Mouse (Mus musculus) heart, postnatal 10 days (tissue): ENCODE measurements around the gene Nphp4. TPM values are rescaled to one million over a fixed set of nuclear protein-coding genes. Genes with fewer than 3 reads are reported as not detected.

Source experiments
- DNase-seq, 2 experiments: peaks; one replicate each; pipeline ENCODE4 v3.0.0; 2021
- intact Hi-C: fragments of 180-260 bp; cut with DNase I; formaldehyde crosslinking; loops from one replicate; pipeline ENCODE4 v1.15.1; 2025
- total RNA-seq, 2 experiments: library from RNA; stranded (reverse); gene quantifications; 2 replicates each; pipeline ENCODE4 v1.2.3; 2021

Nphp4 gene
- total RNA-seq, 2 experiments from 2014 or later = 1.3 to 1.4 TPM

DNA sequence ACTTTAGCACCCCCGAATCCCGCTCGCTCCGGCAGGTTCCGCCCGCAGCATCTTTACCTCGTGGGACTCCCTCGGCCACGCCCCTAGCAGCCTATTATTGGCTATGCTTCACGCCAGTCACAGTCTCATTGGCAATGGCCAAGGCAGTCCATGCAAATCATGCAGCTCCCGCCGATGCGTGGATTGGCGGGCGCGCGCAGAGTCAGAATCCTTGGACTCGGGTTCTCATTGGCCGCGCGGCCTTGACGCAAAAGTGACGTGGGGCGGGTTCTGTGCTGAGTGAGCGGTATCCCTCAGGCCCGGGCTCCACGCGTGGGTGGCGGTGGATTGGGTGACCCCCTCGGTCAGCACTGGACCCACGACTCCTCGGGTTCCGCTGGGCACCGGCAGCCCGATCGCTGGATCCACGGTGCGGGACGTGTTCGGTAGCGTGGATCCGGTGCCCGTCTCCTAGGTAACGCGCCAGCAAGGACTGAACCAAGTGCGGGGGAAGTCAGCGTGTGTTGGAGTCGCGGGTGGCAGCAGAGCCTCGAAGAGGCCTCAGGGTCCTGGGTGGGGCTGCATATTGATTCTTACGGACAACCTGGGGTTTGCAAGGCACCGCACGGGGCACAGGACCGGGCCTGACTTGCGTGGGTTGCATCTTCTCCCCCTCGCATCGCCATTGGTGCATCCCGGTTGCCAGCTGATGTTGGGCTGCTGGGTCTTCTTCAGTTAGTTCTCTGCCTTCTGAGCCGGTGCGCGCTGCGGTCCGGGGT is 1.1 kb downstream of the Nphp4 start, which contains the start of gene Kcnab2:
TSS of gene Kcnab2 (minus strand) at position 406 of the 758 bp plus-strand sequence.
- DNase-seq = peak; percentile 99
- intact Hi-C loops = no loop called here

DNA sequence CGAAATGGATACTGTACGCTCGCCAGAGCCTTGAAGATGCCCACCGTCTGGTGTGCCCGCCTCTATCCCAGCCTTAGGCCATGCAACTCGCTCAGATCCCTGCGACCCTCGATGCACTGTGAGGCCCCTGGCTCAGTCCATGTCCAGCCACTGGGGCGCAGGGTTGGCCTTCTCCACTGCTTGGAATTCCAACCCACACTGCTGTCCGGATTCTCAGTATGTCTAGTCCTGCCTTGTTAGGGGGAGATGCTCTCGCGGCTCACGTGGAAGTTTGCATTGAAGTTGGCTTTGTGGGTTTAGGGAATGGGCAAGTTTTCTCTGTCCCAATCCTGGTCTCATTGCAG is 1.7 kb downstream of the Nphp4 start:
- intact Hi-C loops = no loop called here
- no peak for DNase-seq

DNA sequence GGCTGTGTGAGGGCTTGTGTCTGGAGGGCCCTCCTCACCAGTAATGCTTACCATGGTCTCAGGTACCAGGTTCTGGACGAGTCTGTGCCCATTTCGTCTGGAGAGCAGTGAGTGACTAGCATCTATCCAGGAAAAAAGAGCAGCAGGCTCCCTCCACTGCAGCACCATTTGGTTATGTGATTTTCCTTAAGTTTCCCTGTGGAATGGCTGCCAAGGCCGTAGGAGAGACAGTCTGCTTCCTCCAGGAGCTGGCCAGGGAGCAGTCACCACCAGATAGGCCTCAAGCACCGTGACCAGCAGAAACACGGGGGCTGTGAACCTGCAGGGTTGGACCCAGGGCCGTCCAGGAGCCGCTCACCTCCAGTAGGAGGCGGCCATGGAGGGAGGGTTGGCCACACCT is 3.9 kb downstream of the Nphp4 start:
- intact Hi-C loops = no loop called here
- no peak for DNase-seq

DNA sequence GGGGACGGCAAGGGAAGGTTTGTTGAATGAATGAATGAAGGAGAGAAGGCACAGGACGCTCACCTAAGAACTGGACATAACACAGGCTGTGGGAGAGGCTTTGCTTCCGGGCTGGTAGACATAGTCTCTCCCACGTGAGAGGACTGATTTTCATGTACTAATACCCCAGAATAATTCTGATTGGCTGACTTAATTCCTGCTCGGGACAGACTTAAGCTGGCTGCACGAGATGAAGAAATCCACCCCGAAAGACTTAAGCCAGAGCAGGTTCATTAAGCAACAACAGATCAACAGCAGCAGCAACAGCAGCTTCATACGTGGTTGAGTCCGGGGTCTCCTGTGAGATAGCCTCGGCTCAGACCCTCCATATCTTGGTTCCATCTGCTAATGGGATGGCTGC is 11.5 kb downstream of the Nphp4 start:
- DNase-seq = no peak
- intact Hi-C loops = no loop called here

DNA sequence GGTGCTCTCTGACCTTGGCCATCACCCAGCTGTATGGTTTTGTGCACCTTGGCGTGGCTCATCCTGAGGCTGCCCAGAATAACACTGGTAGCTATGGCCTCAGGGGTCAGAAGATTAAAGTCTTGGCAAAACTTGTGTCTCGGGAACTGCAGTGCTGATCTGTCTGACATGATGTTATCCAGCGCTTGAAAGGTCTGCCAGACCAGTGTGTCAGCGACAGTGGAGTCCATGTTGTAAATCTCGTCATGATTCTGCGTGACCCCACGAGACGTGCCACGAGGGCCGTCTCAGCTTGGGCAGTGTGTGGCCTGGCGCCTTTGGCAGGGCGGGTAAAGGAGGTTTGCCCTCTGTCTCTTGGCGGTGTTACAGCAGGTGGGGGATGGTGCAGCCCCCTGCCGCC is 13.8 kb downstream of the Nphp4 start:
- intact Hi-C loops = loop anchor here (2.0 to 5.0 kb wide), 3 partner anchors 56 to 318 kb away; no protein-coding TSS in a partner anchor
- peak in 1 of 2 experiments; percentile 9 for DNase-seq

DNA sequence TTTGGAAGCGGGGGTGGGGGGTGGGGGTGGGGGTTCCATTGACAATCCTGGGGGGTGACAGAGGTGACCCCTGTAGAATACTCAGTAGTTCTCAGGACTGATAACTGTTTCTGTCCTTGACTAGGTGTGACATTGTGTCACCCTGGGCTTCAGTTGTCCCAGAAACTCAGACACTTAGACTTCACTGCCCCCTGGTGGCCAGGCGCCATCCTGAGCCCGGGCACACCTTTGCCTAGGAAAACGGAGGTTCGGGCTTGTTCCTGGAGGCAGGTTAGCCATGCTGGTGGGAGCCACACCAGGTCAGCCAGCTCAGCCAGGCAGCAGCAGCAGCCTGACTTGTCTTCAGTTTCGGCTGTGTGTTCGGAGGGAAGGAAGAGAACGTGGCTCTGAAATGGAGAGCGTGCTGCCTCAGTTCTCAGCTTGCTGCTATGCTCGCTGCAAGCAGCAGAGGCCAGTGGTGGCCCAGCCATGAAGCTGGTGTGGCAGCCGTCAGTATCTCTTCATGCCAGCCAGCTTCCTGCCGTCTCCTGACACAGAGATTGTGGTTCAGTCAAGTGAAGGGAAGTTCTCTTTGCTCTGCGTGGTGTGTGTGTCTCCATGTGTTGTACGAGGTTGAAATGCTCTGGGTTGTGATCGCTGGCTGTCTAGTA is 14.9 kb downstream of the Nphp4 start:
- intact Hi-C loops = loop anchor here (2.0 to 5.0 kb wide), 3 partner anchors 57 to 319 kb away; no protein-coding TSS in a partner anchor
- peak; percentile 69 to 81 for DNase-seq

DNA sequence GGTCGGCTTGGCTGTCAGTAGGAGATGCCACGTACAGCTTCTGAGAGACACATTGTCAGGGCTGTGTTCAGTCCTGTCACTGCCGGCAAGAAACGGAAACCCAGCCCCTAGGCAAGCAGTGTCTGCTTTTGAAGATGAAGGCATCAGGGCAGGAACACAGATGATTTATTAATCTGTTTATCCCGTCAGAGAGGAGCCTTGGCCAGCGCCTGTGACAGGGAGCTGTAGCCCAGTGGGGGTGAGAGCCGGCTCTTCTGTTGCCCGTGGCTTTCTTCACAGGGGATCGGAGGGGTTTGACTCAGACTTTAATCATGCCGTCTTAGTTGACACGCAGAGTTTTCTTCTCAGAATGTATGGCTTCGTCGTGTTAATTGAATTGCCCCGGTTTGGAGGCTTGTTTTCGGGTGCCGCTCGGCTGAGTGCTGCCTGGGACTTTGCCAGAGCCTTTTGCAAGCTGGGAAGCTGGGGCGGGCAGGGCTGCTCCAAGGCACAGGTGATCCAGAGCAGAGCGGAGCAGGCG is 17.9 kb downstream of the Nphp4 start:
- DNase-seq = no peak
- intact Hi-C loops = loop anchor here (5.0 kb wide), 1 partner anchor 322 kb away; no protein-coding TSS in a partner anchor

DNA sequence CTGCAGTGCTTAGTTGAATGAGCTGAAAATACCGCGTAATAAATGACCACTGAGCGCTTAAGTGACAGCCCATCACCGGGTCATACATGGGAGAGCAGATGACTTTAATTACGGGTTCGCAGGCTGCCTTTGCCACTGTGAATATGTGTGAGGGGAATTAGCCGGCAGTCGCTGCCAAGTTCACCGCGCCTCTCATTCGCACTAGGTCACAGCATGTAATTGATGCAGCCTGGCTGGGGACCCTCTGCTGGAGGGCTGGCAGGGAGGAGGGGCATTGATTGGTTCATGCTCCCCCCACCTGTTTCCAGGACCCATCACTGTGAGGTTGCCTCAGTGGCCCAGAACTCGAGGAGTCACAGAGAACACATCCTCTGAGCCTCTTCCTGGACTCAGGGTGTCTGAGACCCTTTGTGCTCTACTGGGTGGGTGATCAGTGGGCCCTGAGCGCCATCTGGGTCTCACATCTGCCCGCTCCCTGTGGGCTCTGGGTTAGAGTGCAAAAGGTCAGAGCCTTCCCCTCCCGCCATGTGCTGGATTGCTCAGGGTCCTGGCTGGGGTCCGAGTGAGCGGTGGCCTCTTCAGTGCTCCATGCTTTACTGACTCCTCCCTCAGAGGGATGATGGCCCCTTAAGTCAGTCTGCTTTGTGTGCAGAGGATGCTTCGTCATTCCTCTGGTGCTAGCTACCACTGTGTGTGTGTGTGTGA is 35.9 kb downstream of the Nphp4 start:
- no peak for DNase-seq
- intact Hi-C loops = no loop called here

DNA sequence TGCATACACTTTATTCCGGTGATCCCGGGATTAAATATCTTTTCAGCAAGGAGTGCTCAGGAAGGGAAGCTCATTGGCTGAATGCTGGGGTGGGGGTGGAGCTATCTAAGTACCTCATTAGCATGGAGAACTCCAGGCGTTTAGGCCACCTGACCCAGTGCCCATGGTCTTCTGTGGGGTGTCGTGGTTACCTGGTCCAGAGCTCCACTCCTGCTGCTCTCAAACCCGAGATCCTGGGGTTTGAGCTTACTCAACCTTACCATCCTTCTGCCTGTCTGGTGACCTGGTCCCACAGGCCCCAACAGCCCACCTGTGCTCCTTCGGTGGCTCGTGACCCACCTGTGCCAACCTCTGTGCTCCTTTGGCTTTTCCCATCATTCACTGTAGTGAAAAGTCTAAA is 38.4 kb downstream of the Nphp4 start:
- intact Hi-C loops = no loop called here
- no peak for DNase-seq

DNA sequence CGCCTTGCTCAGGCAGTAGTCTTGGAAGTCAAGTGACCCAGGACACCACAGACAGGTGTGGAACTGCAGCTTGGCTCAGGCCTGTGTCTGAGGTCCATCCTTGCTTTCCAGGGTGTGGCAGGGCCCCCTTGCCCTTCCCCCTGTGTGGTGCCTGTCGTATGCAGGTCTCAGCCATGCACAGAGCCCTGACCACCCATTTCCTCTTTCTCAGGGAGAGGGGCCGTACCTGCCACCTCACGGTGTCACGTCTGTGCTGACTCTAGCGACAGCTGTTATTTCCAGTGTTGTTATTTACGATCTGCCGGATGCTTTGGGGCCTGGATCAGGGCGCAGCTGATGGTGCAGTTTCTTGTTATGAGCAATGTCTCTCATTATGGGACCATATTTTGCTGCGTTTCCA is 42.6 kb downstream of the Nphp4 start:
- intact Hi-C loops = no loop called here
- no peak for DNase-seq

DNA sequence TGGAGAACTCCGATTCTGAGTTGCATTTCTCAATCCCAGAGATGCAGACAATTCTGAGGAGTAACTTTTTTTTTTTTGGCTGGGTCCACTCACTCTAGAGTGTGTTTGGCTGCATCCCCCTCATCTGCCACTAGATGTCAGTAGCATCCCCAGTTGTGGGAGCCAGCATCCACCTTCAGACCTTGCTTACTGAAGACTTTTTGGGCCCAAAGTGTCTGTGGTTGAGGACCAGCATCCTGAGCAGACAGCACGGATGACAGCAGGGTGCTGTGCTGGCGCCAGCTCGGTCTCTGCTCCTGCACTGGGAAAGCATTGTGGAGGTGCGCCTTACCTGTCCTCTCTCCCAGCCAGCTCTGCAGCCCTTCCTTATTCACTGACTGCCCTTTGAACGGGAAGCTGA is 43.6 kb downstream of the Nphp4 start:
- intact Hi-C loops = no loop called here

DNA sequence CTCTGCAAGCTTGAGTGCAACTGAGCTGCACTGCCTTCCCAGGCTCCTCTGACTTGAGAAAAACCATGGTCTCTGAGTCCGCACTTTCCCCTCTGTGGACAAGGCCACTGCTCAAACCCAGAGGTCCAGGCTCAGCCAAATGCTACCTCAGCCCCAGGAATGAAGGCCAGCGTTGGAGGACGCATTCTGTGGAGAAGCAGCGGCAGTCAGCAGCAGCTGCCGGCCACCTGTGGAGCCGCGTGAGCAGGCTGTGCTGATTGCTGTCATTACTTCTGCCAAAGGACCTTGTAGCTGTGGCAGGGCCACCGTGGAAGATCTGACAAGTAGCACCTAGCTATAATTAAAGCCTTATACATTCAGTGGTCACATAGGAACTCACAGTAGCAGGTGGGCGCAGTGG is 56.4 kb downstream of the Nphp4 start:
- intact Hi-C loops = loop anchor here (10.0 kb wide), 1 partner anchor 92 kb away; no protein-coding TSS in a partner anchor
- DNase-seq = peak in 1 of 2 experiments; percentile 24

More for the DNA sequence above, 43.6 kb downstream of the Nphp4 start:
- peak; percentile 39 to 74 for DNase-seq

DNA sequence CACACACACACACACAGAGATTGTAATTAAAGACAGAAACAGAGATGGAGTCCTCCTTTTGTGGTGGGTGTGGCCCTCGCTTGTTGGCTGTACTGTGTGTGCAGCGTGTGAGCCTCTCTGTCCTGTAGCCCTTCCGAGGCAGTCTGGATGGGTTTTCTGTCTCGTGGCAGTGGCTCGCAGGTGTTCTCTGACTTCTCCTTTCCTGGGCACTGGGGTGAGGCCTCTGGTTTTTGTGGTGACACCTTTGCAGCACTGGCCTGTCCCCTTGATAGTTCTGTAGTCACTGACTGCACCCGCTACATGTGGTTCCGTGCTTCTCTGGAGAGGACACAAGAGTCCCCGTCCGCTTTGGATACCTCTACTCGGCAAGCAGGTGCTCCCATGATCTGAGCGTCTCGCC is 63.2 kb downstream of the Nphp4 start:
- intact Hi-C loops = loop anchor here (10.0 kb wide), 1 partner anchor 85 kb away; no protein-coding TSS in a partner anchor
- DNase-seq = no peak

DNA sequence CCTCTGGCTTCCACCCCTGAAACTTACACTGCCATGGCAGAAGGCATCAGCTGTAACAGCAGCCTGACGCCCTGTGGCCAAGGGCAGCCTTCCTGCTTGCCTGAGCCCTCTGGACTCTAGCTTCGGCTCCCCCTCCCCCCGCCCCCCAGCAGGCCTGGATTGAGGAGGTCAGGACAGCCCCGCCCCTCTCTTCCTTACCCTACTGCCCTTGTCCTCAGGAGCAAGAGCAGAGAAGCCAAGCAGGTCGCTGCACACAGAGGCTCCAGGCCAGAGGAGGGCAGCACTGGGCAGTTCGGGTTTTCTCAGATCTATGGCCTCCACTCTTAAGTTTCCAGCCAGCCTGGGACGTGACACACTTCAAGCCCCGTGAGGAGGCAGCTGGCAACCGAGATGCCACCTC is 64.7 kb downstream of the Nphp4 start:
- intact Hi-C loops = no loop called here
- DNase-seq = no peak

DNA sequence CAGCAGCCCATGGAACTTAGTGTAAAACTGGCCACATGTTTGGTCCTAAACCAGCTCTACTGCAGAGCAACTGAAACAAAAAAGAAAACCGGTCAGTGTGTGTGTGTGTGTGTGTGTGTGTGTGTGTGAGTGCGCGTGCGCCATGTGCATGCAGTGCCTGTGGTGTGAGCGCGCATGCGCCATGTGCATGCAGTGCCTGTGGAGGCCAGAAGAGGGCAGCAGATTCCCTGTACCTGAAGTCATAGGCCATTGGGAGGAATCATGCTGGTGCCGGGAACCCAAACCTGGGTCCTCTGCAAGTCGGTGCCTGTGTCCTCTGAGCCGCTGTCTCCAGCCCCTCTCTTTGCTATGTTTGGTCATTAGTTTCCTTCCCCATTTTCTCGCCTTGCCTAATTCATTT is 65.9 kb downstream of the Nphp4 start:
- no peak for DNase-seq
- intact Hi-C loops = no loop called here

DNA sequence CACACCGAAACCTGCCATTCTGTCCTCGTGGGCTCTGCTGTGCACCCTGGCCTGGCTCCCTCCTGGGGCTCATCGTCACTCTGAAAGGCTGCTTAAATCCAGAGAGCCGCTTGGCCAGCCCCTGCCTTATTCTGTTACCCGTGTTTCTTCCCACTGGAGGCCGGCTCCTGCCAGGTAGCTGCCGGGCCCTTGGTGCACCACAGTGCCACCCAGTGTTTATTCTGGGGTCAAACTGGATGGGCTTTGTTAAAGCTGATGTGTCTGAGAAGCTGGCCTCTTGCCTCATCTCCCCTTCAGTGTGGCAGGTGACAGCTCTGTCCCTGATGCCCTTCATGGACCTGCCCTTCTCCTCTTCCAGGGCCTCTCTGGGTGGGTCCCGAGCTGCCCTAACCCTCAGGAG is 70.0 kb downstream of the Nphp4 start:
- intact Hi-C loops = no loop called here

DNA sequence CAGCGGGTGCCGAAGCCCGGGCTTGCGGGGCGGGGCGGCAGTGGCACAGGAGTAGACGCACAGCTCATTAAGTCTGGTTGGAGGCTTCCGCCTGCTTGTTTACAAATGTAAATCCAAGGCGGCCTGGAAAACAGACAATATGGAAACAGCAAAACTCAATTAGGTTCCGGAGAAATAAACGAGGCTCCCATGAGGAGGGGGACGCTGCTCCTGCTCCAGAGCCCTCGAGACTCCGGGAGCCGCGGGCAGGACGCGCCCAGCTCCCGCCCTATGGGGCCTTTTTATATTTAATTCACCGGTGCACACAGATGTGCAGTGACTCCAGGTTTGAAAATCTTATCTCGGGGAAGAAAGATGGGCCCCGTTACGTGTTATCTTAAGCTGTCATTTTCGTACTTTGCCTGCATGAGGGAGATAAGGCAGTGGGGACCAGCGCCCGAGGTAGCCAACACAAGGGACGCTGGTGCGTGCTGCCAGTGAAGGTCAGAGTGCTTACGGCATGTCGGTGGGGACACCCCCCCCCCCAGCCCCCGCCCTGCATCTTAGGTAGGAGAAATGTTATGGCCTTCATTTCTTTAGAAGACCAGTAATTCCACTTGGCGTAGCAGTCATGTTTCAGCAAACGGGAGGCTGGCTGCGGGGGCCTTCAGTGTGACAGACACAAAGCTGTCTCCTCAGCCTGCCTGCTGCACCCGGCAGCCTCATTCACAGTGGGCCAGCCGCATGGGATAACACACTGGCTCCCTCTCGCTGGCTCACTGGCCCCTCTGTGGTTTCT is 71.6 kb downstream of the Nphp4 start:
- intact Hi-C loops = no loop called here

More for the DNA sequence above, 70.0 kb downstream of the Nphp4 start:
- no peak for DNase-seq

DNA sequence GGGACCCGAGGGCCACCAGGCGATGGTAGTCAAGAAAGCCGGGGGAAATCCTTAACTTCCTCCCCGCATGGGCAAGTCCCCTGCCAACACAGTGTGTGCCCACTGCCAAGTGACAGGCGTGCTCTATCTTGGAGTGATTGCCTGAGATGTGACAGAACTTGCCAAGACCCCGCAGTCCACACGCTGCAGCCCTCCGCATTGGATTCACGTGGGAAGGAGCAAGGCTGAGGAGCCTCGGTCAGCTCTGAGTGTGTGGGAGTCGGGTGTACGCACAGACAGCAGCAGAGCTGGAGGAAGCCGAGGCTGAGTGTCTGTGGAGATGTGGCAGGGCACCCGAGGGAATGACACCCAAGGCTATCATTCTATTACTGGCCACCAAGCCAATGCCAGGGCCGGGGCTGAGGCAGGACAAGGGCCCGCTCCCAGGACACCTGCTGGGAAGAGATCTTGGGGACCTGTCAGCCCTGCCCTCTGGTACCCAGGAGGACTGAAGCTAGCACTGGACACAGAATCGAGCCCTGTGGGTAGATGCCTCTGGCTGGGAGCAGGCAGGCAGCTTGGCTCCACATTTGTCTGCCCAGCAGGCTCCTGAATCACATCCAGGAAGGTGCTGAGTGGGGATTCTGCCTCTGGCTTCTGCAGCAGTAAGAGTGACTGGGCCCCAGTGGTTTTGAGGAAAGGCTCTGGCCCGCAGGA is 73.1 kb downstream of the Nphp4 start:
- DNase-seq = no peak
- intact Hi-C loops = no loop called here

More for the DNA sequence above, 71.6 kb downstream of the Nphp4 start:
- no peak for DNase-seq

DNA sequence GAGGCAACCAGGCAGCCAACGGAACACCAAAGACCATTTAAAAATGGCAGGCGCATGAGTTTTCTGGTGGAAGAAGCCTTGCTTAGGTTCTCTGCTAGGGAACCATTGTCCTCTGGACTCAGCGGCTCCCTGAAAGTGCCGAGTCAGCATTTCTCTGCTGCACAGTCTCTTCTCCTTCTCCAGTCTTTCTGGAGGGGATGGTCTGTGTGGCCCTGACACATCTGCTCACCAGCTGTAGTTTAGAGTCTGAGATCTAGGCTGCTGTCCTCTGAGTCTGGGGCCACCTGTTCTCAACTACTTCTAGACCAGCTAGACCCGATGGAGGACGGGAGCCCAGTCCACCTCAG is 73.7 kb downstream of the Nphp4 start:
- DNase-seq = no peak
- intact Hi-C loops = no loop called here
